Mouse (Mus musculus) lung, postnatal 0 days (tissue): Measurements from ENCODE around the gene Trim11.

Experiments
- CTCF ChIP-seq: IDR thresholded peaks from 2 replicates; pipeline ENCODE4 v1.5.1; 2016; ENCODE audit warnings: antibody characterized with exemption, mild to moderate bottlenecking
- EP300 ChIP-seq: IDR thresholded peaks from 2 replicates; pipeline ENCODE4 v1.6.1; 2016; ENCODE audit warnings: antibody characterized with exemption, mild to moderate bottlenecking, control low read depth

DNA sequence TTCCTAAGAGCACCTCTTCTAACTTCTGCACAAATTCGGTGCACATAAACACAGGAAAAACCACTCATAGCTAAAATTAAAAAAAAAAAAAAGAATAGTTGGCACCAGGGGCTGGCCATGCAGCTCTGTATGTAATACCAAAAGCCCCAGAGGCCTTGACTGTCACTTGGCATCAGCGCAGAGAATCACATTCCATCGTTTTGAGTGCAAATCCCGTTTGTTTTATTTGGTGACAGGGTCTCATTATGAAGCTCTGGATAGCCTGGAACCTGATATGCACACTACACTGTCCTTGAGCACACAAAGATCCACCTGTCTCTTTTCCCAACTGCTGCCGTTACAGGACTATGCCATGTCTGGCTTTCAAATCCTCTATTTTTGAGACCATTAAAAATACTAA, 26.7 kb upstream of the Trim11 start:
- no peak for TF ChIP-seq CTCF
- TF ChIP-seq EP300 = no peak
